Mouse (Mus musculus) megakaryocyte, embryonic 14.5 days (primary cell): ENCODE measurements around the gene Pla2g16.

Source experiments
- FLI1 ChIP-seq: IDR thresholded peaks from 2 replicates; pipeline ENCODE4 v1.6.1; 2012; ENCODE audit warnings: low read length, inconsistent platforms, mixed read lengths
- GATA1 ChIP-seq: IDR thresholded peaks from 3 replicates; pipeline ENCODE4 v1.6.1; 2012; ENCODE audit warnings: mixed read lengths, low read length, inconsistent platforms, borderline replicate concordance

DNA sequence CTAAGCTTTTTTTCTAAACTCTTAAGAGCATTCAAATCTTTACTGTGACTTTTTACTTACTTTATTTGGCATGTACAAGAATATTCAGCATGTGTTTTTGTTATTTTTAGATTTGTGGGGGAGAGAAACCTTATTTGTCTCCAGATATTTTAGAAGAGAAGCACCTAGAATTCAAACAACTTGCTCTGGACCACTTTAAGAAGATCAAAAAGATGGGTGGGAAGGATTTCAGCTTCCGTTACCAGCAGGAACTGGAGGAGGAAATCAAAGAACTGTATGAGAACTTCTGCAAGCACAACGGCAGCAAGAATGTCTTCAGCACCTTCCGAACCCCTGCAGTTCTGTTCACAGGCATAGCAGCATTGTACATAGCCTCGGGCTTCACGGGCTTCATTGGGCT is 25.4 kb upstream of the Pla2g16 start:
- TF ChIP-seq GATA1 (no peak), FLI1 (no peak)
